Mouse (Mus musculus): Measurements from ENCODE around the gene Rusc2. TPM values are rescaled to one million over a fixed set of nuclear protein-coding genes. Genes with fewer than 3 reads are reported as not detected.

Gene Rusc2
- polyA plus RNA-seq, 1 experiment: 14.7 TPM

- no peak overlapping the region for H3K4me3 ChIP-seq (replicated peaks; ENCODE audit: control insufficient read depth, low read depth, low read length)
- no peak overlapping the region for H3K27ac ChIP-seq (ENCODE audit: control insufficient read depth, insufficient read depth, low read depth, low read length, poor library complexity)
- 74% methylated on average over 13 of the region's 13 CpGs for WGBS
- TF ChIP-seq POLR2A (IDR thresholded peaks at IDR 0.05; ENCODE audit: borderline replicate concordance, control insufficient read depth, low read depth, low read length) (no peak), CTCF (IDR thresholded peaks at IDR 0.05; ENCODE audit: control insufficient read depth, insufficient read depth, low read length) (no peak)
- H3K4me1 ChIP-seq (ENCODE audit: control insufficient read depth, insufficient read depth, low read length): no peaks in the 10 kb centered on the region; the same call in 1 of the 2 replicates
Observed at GRCm38 (mm10) chr4:43447251-43447650, 65.5 kb downstream of the Rusc2 start.

- H3K27ac ChIP-seq (ENCODE audit: control insufficient read depth, insufficient read depth, low read depth, low read length, poor library complexity): no peak overlapping the region
- H3K4me3 ChIP-seq (replicated peaks; ENCODE audit: control insufficient read depth, low read depth, low read length): no peak overlapping the region
- WGBS: 89% methylated on average over 3 of the region's 3 CpGs
- no peaks in the 10 kb centered on the region; the same call in 1 of the 2 replicates for H3K4me1 ChIP-seq (ENCODE audit: control insufficient read depth, insufficient read depth, low read length)
- TF ChIP-seq POLR2A (IDR thresholded peaks at IDR 0.05; ENCODE audit: borderline replicate concordance, control insufficient read depth, low read depth, low read length) (no peak), CTCF (IDR thresholded peaks at IDR 0.05; ENCODE audit: control insufficient read depth, insufficient read depth, low read length) (no peak)
Observed at GRCm38 (mm10) chr4:43448554-43448953, 66.8 kb downstream of the Rusc2 start.

GRCm38 (mm10) chr4:43452315-43452714, 70.5 kb downstream of the Rusc2 start:
- no peak for TF ChIP-seq POLR2A (IDR thresholded peaks at IDR 0.05; ENCODE audit: borderline replicate concordance, control insufficient read depth, low read depth, low read length)
- TF ChIP-seq CTCF (IDR thresholded peaks at IDR 0.05; ENCODE audit: control insufficient read depth, insufficient read depth, low read length): no peak
- H3K27ac ChIP-seq (ENCODE audit: control insufficient read depth, insufficient read depth, low read depth, low read length, poor library complexity): no peak overlapping the region
- H3K4me1 ChIP-seq (ENCODE audit: control insufficient read depth, insufficient read depth, low read length): peaks cover 4% of the 10 kb centered on the region
- WGBS: 69% methylated on average over 11 of the region's 11 CpGs
- no peak overlapping the region for H3K4me3 ChIP-seq (replicated peaks; ENCODE audit: control insufficient read depth, low read depth, low read length)

GRCm38 (mm10) chr4:43453413-43453812, 71.6 kb downstream of the Rusc2 start:
- H3K4me1 ChIP-seq (ENCODE audit: control insufficient read depth, insufficient read depth, low read length): peaks cover 5% of the 10 kb centered on the region
- TF ChIP-seq CTCF (IDR thresholded peaks at IDR 0.05; ENCODE audit: control insufficient read depth, insufficient read depth, low read length): no peak
- no peak for TF ChIP-seq POLR2A (IDR thresholded peaks at IDR 0.05; ENCODE audit: borderline replicate concordance, control insufficient read depth, low read depth, low read length)
- peak overlapping the region; percentile 65 for H3K4me3 ChIP-seq (replicated peaks; ENCODE audit: control insufficient read depth, low read depth, low read length)
- H3K27ac ChIP-seq (ENCODE audit: control insufficient read depth, insufficient read depth, low read depth, low read length, poor library complexity): peak overlapping the region; percentile 78
- 0% methylated on average over 18 of the region's 18 CpGs for WGBS

- H3K27ac ChIP-seq (ENCODE audit: control insufficient read depth, insufficient read depth, low read depth, low read length, poor library complexity): peak within 1 kb of the TSS; percentile 78
- WGBS: 5% methylated on average over 20 of the region's 20 CpGs
- TF ChIP-seq CTCF (IDR thresholded peaks at IDR 0.05; ENCODE audit: control insufficient read depth, insufficient read depth, low read length): no peak
- TF ChIP-seq POLR2A (IDR thresholded peaks at IDR 0.05; ENCODE audit: borderline replicate concordance, control insufficient read depth, low read depth, low read length): peak; percentile 31; the same call in 1 of the 2 replicates
- H3K4me3 ChIP-seq (replicated peaks; ENCODE audit: control insufficient read depth, low read depth, low read length): peak within 1 kb of the TSS; percentile 65
- H3K4me1 ChIP-seq (ENCODE audit: control insufficient read depth, insufficient read depth, low read length): peaks cover 5% of the 10 kb centered on the region
Observed at GRCm38 (mm10) chr4:43454041-43454836, 72.5 kb downstream of the Rusc2 start, which contains the start of gene Cd72. Gene Cd72 (minus strand): TSS chr4:43454628.

- WGBS: 2% methylated on average over 4 of the region's 4 CpGs
- H3K4me1 ChIP-seq (ENCODE audit: control insufficient read depth, insufficient read depth, low read length): peaks cover 5% of the 10 kb centered on the region
- H3K27ac ChIP-seq (ENCODE audit: control insufficient read depth, insufficient read depth, low read depth, low read length, poor library complexity): peak overlapping the region; percentile 83
- no peak for TF ChIP-seq POLR2A (IDR thresholded peaks at IDR 0.05; ENCODE audit: borderline replicate concordance, control insufficient read depth, low read depth, low read length)
- no peak for TF ChIP-seq CTCF (IDR thresholded peaks at IDR 0.05; ENCODE audit: control insufficient read depth, insufficient read depth, low read length)
- H3K4me3 ChIP-seq (replicated peaks; ENCODE audit: control insufficient read depth, low read depth, low read length): no peak overlapping the region
Observed at GRCm38 (mm10) chr4:43456470-43456869, 74.7 kb downstream of the Rusc2 start.

- Histone ChIP-seq H3K4me1 (ENCODE audit: control insufficient read depth, insufficient read depth, low read length) (peaks cover 5% of the 10 kb centered on the region), H3K4me3 (replicated peaks; ENCODE audit: control insufficient read depth, low read depth, low read length) (no peak overlapping the region), H3K27ac (ENCODE audit: control insufficient read depth, insufficient read depth, low read depth, low read length, poor library complexity) (peak overlapping the region; percentile 83)
- 11% methylated on average over 8 of the region's 8 CpGs for WGBS
- TF ChIP-seq CTCF (IDR thresholded peaks at IDR 0.05; ENCODE audit: control insufficient read depth, insufficient read depth, low read length) (no peak), POLR2A (IDR thresholded peaks at IDR 0.05; ENCODE audit: borderline replicate concordance, control insufficient read depth, low read depth, low read length) (no peak)
Observed at GRCm38 (mm10) chr4:43457124-43457523, 75.3 kb downstream of the Rusc2 start.

GRCm38 (mm10) chr4:43463102-43463501, 81.3 kb downstream of the Rusc2 start:
- TF ChIP-seq CTCF (IDR thresholded peaks at IDR 0.05; ENCODE audit: control insufficient read depth, insufficient read depth, low read length) (no peak), POLR2A (IDR thresholded peaks at IDR 0.05; ENCODE audit: borderline replicate concordance, control insufficient read depth, low read depth, low read length) (no peak)
- H3K4me1 ChIP-seq (ENCODE audit: control insufficient read depth, insufficient read depth, low read length): peaks cover 4% of the 10 kb centered on the region
- no peak overlapping the region for H3K4me3 ChIP-seq (replicated peaks; ENCODE audit: control insufficient read depth, low read depth, low read length)
- no peak overlapping the region for H3K27ac ChIP-seq (ENCODE audit: control insufficient read depth, insufficient read depth, low read depth, low read length, poor library complexity)
- 75% methylated on average over 5 of the region's 5 CpGs for WGBS
